Mouse (Mus musculus): Measurements from ENCODE around the gene Ccdc155. TPM values are rescaled to one million over a fixed set of nuclear protein-coding genes. Genes with fewer than 3 reads are reported as not detected.

Ccdc155 gene
- polyA plus RNA-seq (2015; fragmentation: Nextera tagmentation; extraction: Ambion mirVana) = 0.07 and 0.13 TPM in 2 replicates

DNA sequence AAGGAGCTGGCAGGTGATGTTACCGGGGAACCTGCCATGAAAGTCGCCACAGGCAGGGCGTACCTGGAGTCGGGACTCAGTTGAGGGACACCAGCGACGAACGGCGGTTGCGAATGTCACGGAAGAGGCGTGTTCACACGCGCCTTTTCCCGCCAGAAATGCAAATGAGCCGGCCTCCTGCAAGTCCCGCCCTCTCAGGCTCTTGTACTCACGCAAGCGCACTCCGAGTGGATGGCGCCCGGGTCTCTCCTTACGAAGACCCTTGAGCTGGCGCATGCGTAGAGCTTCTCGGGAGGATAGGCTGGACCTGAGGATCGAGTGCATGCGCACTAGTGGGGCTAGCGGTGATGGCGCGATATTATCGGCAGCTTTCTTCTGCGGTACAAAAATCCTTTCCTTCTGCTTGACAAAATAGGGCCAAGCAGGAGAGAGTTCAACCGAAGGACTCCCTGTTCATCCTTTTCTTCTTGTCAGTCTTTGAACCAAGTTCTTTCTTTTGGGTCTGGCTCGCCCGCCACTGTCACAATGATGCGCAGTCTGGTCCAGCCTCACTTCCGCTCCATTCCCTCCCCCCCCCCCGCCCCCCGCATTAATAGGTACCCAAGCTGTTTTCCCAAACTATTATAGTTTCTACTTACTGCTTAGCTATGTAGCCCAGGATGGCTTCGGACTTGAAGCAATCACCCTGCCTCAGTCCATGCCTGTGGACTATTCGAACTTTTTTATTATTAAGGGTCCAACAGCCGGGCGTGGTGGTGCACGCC lies at the start of gene Ccdc155:
Gene Ccdc155 (minus strand): TSS at position 513 of the 764 bp plus-strand sequence.
- Histone ChIP-seq H3K9ac (0 out of 2 replicates have a peak within 1 kb of the TSS, but pooled peaks have one; percentile 21), H3K27ac (replicated peaks) (no peak within 1 kb of the TSS), H3K36me3 (replicated peaks) (no peaks in the 10 kb centered on the region), H3K4me1 (replicated peaks) (peaks cover 13% of the 10 kb centered on the region), H3K4me3 (replicated peaks) (peak within 1 kb of the TSS; percentile 55), H3K4me2 (peak within 1 kb of the TSS; percentile 80), H3K27me3 (peaks cover 12% of the 10 kb centered on the region), H3K9me3 (replicated peaks) (no peaks in the 10 kb centered on the region)
- ATAC-seq (ENCODE audit: insufficient read depth) = peak; percentile 84
- 5% methylated on average over 44 of the region's 44 CpGs for WGBS (ENCODE audit: insufficient replicate concordance)

DNA sequence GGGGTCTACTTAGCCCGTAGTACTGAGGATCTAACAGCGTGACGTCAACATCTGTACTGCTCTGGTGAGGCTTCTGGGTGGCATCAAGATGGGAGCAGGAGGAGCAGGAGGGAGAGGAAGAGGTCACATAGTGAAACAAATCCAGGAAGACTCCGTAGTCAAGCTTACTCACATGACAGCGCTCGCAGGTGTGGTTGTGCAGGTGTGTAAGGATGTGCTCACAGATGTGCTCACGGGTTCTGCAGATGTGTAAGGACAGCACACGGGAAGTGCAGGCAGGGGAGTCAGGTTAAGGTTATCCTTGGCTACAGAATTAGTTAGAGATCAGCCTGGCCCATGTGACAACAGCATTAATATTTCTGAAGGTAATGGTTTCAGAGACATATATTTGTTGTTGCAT lies 49.1 kb upstream of the Ccdc155 start:
- Histone ChIP-seq H3K36me3 (replicated peaks) (no peaks in the 10 kb centered on the region), H3K4me2 (no peak overlapping the region), H3K9ac (no peak overlapping the region), H3K4me1 (replicated peaks) (no peaks in the 10 kb centered on the region), H3K27ac (replicated peaks) (no peak overlapping the region), H3K9me3 (replicated peaks) (no peaks in the 10 kb centered on the region), H3K4me3 (replicated peaks) (no peak overlapping the region), H3K27me3 (no peaks in the 10 kb centered on the region)
- ATAC-seq (ENCODE audit: insufficient read depth) = no peak
- 71% methylated on average over 8 of the region's 8 CpGs for WGBS (ENCODE audit: insufficient replicate concordance)

DNA sequence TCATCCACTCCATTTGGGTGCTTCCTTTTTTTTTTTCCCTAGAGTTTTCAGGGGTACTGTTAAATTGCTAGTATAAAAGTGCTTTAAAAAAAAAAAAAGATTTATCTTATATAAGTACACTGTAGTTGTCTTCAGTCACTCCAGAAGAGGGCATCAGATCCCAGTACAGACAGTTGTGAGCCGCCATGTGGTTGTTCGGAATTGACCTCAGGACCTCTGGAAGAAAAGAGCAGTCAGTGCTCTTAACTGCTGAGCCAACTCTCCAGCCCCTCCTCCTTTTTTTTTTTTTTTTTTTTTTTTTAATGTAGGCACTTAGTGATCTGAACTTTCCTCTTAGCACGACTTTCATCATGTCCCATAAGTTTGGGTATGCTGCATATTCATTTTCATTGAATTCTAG lies 43.0 kb upstream of the Ccdc155 start:
- H3K4me3 ChIP-seq (replicated peaks) = no peak overlapping the region
- no peak overlapping the region for H3K4me2 ChIP-seq
- ATAC-seq (ENCODE audit: insufficient read depth) = no peak
- no peaks in the 10 kb centered on the region for H3K27me3 ChIP-seq
- H3K9me3 ChIP-seq (replicated peaks) = no peaks in the 10 kb centered on the region
- no peak overlapping the region for H3K9ac ChIP-seq
- no peaks in the 10 kb centered on the region for H3K36me3 ChIP-seq (replicated peaks)
- no peak overlapping the region for H3K27ac ChIP-seq (replicated peaks)
- 35% methylated on average over 3 of the region's 3 CpGs for WGBS (ENCODE audit: insufficient replicate concordance)
- H3K4me1 ChIP-seq (replicated peaks) = no peaks in the 10 kb centered on the region

DNA sequence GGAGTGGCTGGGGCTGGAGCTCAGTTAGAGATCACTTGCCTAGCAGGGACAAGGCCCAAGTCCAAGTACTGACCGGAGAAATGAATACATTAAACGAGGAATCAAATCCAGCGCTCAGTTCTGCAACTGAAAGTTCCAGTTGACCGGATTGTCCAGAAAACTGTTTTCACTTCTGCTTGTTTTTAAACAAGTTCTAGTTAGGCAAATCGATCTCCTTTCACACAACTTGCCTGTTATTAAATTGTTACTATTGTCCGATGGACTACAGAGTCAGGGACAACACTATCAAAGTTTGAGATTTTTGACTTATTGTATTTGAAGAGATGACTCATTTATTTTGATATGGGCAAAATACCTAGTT lies 36.7 kb upstream of the Ccdc155 start:
- no peak overlapping the region for H3K4me2 ChIP-seq
- 71% methylated on average over 6 of the region's 6 CpGs for WGBS (ENCODE audit: insufficient replicate concordance)
- no peaks in the 10 kb centered on the region for H3K9me3 ChIP-seq (replicated peaks)
- no peak overlapping the region for H3K27ac ChIP-seq (replicated peaks)
- no peak overlapping the region for H3K4me3 ChIP-seq (replicated peaks)
- H3K27me3 ChIP-seq = peaks cover 9% of the 10 kb centered on the region
- ATAC-seq (ENCODE audit: insufficient read depth) = no peak
- no peak overlapping the region for H3K9ac ChIP-seq
- no peaks in the 10 kb centered on the region for H3K36me3 ChIP-seq (replicated peaks)
- peaks cover 16% of the 10 kb centered on the region for H3K4me1 ChIP-seq (replicated peaks)

DNA sequence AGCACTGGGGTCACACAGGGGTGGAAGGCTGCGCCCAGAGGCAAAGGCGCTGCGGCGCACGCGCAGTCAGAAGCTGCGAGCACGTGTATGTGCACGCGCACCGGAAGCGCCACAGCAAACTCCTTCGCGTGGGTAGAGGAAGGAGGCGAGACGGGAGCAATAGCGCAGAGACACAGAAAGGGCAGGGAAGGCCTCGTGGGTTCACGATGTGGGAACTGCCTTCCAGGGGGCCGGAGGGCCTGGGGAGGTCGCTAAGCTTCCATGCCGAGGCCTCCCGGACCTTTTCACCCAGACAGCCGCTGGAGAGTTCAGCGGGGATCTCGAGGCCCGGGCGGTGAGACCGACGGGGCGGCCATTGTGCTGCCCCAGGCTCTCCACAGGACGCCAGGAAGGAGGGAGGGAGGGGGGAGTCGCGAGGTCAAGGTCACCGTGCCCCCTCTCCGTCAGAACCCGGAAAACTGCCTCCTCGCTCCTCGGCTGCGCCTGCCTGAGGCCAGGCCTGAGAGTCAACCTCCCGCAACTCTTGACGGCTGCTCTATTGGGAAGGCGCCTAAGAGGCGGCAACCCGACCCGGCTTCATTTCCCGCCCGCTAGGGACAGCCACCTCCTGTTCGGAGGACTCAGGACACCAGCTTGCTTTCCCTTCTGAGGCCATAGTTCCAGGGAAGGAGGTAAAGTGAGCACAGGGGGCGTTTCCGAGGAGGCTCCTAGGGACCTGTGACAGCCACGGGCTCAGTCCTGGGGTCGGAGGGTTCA lies 36.1 kb upstream of the Ccdc155 start, which contains the start of gene Slc6a16:
Gene Slc6a16 (plus strand): TSS at position 453 of the 756 bp plus-strand sequence.
- Histone ChIP-seq H3K9me3 (replicated peaks) (no peaks in the 10 kb centered on the region), H3K27ac (replicated peaks) (no peak within 1 kb of the TSS; the same call in 1 of the 2 replicates), H3K4me1 (replicated peaks) (peaks cover 16% of the 10 kb centered on the region), H3K27me3 (peaks cover 9% of the 10 kb centered on the region), H3K4me3 (replicated peaks) (no peak within 1 kb of the TSS), H3K4me2 (peak within 1 kb of the TSS; percentile 36), H3K9ac (no peak within 1 kb of the TSS), H3K36me3 (replicated peaks) (no peaks in the 10 kb centered on the region)
- no peak for ATAC-seq (ENCODE audit: insufficient read depth)
- 54% methylated on average over 53 of the region's 53 CpGs for WGBS (ENCODE audit: insufficient replicate concordance)

DNA sequence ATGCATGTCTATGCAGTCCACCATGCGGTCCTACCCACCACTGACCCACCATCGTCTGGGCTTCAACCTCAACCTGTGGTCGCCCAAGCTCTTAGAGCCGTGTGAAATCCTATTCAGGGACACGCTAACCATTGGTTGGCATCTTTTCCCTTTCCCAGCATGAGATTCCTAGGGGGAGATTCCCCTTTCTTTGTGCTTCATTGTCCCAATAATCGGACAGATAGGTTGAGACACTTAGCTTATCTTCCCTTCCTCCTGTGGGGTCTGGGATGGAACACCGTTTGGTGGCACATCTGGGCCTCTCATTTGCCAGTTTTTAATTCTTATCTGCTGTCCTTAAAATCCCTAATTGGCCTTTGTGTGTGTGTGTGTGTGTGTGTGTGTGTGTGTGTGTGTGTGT lies 35.4 kb upstream of the Ccdc155 start:
- ATAC-seq (ENCODE audit: insufficient read depth) = no peak
- WGBS (ENCODE audit: insufficient replicate concordance) = 70% methylated on average over 7 of the region's 7 CpGs
- Histone ChIP-seq H3K9me3 (replicated peaks) (no peaks in the 10 kb centered on the region), H3K4me1 (replicated peaks) (peaks cover 23% of the 10 kb centered on the region), H3K27me3 (peaks cover 9% of the 10 kb centered on the region), H3K4me2 (no peak overlapping the region), H3K4me3 (replicated peaks) (no peak overlapping the region), H3K36me3 (replicated peaks) (no peaks in the 10 kb centered on the region), H3K27ac (replicated peaks) (no peak overlapping the region; the same call in 1 of the 2 replicates), H3K9ac (no peak overlapping the region)

DNA sequence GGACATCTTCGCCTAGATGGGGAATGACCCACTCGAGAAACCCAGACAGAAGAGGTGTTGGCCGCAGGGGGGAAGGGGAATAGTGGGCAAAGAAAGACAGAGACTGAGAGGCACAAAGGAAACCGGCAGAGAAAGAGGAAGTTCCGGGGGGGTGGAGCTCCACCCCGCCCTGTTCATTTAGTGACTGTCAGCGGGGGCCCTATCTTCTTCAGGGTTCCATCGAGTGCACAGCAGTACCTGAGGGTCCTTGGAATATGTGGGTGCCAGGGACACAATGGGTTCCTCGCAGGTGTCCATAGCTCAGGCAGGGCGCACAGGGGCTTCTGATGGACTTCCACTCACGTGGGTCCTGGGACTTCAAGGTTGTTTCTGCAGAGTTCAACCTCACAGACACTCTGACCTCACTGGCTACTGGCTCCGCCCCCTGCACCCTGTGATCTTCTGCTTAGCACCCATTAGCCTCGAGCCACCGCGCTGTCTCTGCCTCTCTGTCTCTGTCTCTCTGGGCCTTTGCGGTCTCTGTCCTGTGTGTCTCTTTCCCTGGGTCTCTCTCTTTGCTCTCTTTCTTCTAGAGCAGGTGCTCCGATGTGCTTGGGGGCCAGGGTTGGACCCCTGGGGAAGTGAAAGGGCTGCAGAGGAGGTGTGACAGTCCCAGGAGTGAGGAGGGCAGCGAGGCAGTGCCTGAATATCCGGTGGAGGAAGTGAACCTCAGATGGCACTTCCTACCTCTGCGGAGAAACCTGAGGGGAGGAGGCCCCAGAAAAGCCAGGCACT lies 34.2 kb upstream of the Ccdc155 start, which contains the start of gene Cd37:
Gene Cd37 (minus strand): TSS at position 393 of the 774 bp plus-strand sequence.
- Histone ChIP-seq H3K4me2 (peak within 1 kb of the TSS; percentile 80), H3K9ac (peak within 1 kb of the TSS; percentile 42; the same call in 1 of the 2 replicates), H3K36me3 (replicated peaks) (no peaks in the 10 kb centered on the region), H3K27me3 (peaks cover 9% of the 10 kb centered on the region), H3K9me3 (replicated peaks) (no peaks in the 10 kb centered on the region), H3K4me1 (replicated peaks) (peaks cover 35% of the 10 kb centered on the region), H3K4me3 (replicated peaks) (peak within 1 kb of the TSS; percentile 52), H3K27ac (replicated peaks) (peak within 1 kb of the TSS; percentile 73)
- WGBS (ENCODE audit: insufficient replicate concordance) = 6% methylated on average over 20 of the region's 20 CpGs
- peak; percentile 75 for ATAC-seq (ENCODE audit: insufficient read depth)

DNA sequence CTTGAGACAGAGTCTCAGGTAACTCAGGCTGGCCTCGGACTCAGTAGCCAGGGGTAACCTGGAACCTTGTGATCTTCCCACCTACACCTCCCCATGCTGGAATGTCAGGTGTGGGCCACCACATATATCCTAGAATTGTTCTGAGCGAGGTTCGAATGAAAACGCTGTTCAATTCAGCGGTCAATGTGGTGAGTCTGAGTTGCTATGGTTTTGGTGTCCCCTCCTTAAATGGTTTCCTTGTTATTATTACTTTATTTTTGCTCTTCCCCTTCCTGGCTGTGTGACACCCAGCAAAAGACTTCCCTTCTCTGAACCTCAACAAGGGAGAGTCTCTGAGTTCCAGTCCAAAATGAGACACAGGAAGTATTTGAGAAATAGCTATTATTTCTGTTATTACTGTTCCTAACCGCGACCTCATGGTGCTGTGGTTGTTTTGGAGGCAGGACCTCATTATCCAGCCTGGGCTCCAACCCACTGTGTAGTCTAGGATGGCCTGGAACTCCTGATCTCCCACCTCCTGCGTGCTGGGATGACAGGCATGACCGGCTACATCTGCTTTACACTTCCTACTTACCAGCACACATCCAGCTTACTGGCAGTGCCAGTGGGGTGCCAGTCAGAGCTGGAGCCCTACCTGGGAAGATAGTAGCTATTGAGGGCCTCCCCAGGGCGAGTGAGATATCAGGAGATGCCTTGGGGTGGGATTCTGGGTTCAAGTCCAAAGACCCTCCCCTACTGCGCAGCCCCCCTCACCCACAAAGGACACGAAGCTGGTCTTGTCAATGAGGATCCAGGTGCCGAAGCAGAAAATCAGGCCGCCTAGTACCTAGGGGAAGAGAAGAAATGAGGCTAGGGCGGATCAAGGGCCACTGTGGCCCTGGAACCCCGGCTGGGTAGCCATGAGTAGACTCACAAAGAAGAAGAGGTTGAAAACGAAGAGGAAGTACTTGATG lies 33.3 kb upstream of the Ccdc155 start:
- peaks cover 43% of the 10 kb centered on the region for H3K4me1 ChIP-seq (replicated peaks)
- peaks cover 9% of the 10 kb centered on the region for H3K27me3 ChIP-seq
- H3K9ac ChIP-seq = peak overlapping the region; percentile 37; the same call in 1 of the 2 replicates
- 35% methylated on average over 17 of the region's 17 CpGs for WGBS (ENCODE audit: insufficient replicate concordance)
- H3K27ac ChIP-seq (replicated peaks) = peak overlapping the region; percentile 73
- 0 out of 2 replicates have a peak, but pooled peaks have one; percentile 11 for ATAC-seq (ENCODE audit: insufficient read depth)
- H3K4me2 ChIP-seq = peak overlapping the region; percentile 80
- H3K9me3 ChIP-seq (replicated peaks) = no peaks in the 10 kb centered on the region
- 0 out of 2 replicates have a peak, but pooled peaks cover 1% of the 10 kb centered on the region for H3K36me3 ChIP-seq (replicated peaks)
- H3K4me3 ChIP-seq (replicated peaks) = peak overlapping the region; percentile 52

DNA sequence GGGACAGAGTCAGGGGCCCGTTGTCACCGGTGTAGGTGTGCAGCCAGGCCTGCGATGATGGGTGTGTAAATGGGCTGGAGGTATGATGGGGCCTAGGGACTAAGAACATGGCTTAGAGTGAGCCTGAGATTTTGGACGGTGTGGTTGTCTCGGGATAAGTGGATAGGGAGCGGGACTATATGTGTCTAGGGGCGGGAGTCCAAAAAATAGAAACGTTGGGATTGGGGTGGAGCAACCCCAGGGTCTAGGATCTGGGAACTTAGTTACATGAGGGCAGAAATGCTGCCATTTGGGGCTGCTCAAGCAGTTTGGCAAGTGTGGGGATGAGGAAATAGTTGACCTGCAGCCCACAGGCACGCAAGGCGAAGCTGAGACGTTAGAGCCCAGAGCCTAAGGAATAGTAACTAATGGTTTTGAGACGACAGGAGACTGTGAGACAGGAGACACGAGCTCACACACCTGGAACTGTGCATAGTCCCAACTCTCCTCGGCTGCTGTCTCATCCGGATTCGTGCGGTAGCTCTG lies 31.0 kb upstream of the Ccdc155 start:
- Histone ChIP-seq H3K27ac (replicated peaks) (no peak overlapping the region), H3K9me3 (replicated peaks) (no peaks in the 10 kb centered on the region), H3K4me2 (peak overlapping the region; percentile 39; the same call in 1 of the 2 replicates), H3K4me1 (replicated peaks) (peaks cover 46% of the 10 kb centered on the region), H3K36me3 (replicated peaks) (0 out of 2 replicates have a peak, but pooled peaks cover 3% of the 10 kb centered on the region), H3K27me3 (peaks cover 3% of the 10 kb centered on the region), H3K4me3 (replicated peaks) (no peak overlapping the region), H3K9ac (no peak overlapping the region)
- ATAC-seq (ENCODE audit: insufficient read depth) = no peak
- 61% methylated on average over 17 of the region's 17 CpGs for WGBS (ENCODE audit: insufficient replicate concordance)
